Mouse (Mus musculus) midbrain, embryonic 16.5 days (tissue): ENCODE measurements around the gene Msi2. TPM values are rescaled to one million over a fixed set of nuclear protein-coding genes. Genes with fewer than 3 reads are reported as not detected.

Source experiments
- ATAC-seq: fragments of 200-750 bp; cut with Nextera tagmentation; 2 replicates; pipeline ENCODE4 v1.8.0; 2017; ENCODE audit warnings: moderate TSS enrichment
- H3K27ac ChIP-seq: fragments of 300-500 bp; sonication (generic); 2 replicates; pipeline ENCODE4 v1.5.1; 2014; ENCODE audit warnings: mild to moderate bottlenecking, low read length, mixed read lengths
- H3K27me3 ChIP-seq: fragments of 300-500 bp; sonication (generic); 2 replicates; pipeline ENCODE4 v1.6.1; 2014; ENCODE audit warnings: low read depth, low read length, mixed read lengths; ENCODE audit not compliant: control insufficient read depth, insufficient read depth
- H3K36me3 ChIP-seq: fragments of 300-500 bp; sonication (generic); 2 replicates; pipeline ENCODE4 v1.6.1; 2014; ENCODE audit warnings: mild to moderate bottlenecking, low read length, moderate library complexity, mixed read lengths; ENCODE audit not compliant: control insufficient read depth, insufficient read depth
- H3K4me1 ChIP-seq: fragments of 300-500 bp; sonication (generic); 2 replicates; pipeline ENCODE4 v1.6.1; 2014; ENCODE audit warnings: mild to moderate bottlenecking, low read length, mixed read lengths; ENCODE audit not compliant: control insufficient read depth, insufficient read depth
- H3K4me2 ChIP-seq: fragments of 300-500 bp; sonication (generic); 2 replicates; pipeline ENCODE4 v1.6.1; 2014; ENCODE audit warnings: mild to moderate bottlenecking, low read length, mixed read lengths
- H3K4me3 ChIP-seq: fragments of 300-500 bp; sonication (generic); 2 replicates; pipeline ENCODE4 v1.5.1; 2014; ENCODE audit warnings: low read depth, mild to moderate bottlenecking, low read length, moderate library complexity, mixed read lengths
- H3K9ac ChIP-seq: fragments of 300-500 bp; sonication (generic); 2 replicates; pipeline ENCODE4 v1.6.1; 2014; ENCODE audit warnings: low read depth, low read length, mixed read lengths
- H3K9me3 ChIP-seq: fragments of 300-500 bp; sonication (generic); replicated peaks from 2 replicates; pipeline ENCODE4 v1.6.1; 2014; ENCODE audit warnings: mild to moderate bottlenecking, low read length, mixed read lengths; ENCODE audit not compliant: control insufficient read depth, poor library complexity, severe bottlenecking
- WGBS: fragments of 180-500 bp; shearing (Covaris S2); extraction: QIAGEN DNeasy Blood & Tissue Kit; methylation state at CpG from one replicate; pipeline ENCODE4 v1.1.7; 2014; 5-methylcytosine and 5-hydroxymethylcytosine counted together
- polyA plus RNA-seq: library from polyadenylated mRNA; unstranded; fragments of >200 nt; fragmentation: Nextera tagmentation; extraction: Ambion mirVana; gene quantifications from 2 replicates; pipeline ENCODE4 v1.2.1, GENCODE M21; 2015

Gene Msi2
- polyA plus RNA-seq, 1 experiment from 2014 or later: 29.4 TPM

DNA sequence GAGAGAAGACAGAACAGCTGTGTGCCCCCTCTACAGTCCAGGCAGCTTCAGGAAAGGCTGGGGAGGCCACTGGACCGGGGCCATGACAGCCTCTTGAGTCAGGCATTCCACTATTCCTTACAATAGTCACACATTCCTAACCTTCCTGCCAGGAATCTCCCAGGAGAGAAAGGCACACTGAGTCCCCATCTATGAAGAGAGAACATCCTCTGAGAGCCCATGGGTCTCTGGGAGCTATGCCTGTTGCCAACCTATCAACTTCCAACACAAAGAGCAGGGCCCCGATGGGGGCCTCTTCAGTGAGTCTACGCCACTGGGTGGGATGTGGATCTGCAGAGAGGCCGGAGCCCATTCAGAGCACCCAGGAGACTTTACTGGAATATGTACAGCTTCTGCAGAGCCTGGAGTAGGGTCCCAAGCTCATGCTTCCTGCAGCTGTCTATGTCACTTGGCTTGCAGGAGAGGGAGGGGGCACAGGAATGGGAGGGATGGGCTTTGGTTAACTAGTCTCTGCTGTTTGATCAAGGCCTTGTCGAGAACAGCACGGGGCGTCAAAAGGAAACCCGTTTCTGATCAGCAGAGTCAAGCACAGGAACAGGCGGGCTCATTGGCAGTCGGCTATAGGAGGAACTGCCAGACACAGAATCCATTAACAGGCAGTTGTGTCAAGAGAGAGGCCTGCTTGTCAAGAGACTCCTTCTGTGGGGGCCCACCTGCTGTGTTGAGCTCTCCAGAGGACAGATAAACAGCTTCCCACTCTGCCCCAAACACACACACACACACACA lies 193.3 kb downstream of the Msi2 start:
- peak; percentile 37 for ATAC-seq
- H3K27me3 ChIP-seq: no peaks in the 10 kb centered on the region
- peak overlapping the region; percentile 56 for H3K27ac ChIP-seq
- H3K4me1 ChIP-seq: peaks cover 76% of the 10 kb centered on the region
- no peak overlapping the region for H3K4me2 ChIP-seq
- no peak overlapping the region for H3K4me3 ChIP-seq
- WGBS: 25% methylated on average over 10 of the region's 10 CpGs
- H3K9me3 ChIP-seq: no peaks in the 10 kb centered on the region
- no peaks in the 10 kb centered on the region for H3K36me3 ChIP-seq
- H3K9ac ChIP-seq: no peak overlapping the region

DNA sequence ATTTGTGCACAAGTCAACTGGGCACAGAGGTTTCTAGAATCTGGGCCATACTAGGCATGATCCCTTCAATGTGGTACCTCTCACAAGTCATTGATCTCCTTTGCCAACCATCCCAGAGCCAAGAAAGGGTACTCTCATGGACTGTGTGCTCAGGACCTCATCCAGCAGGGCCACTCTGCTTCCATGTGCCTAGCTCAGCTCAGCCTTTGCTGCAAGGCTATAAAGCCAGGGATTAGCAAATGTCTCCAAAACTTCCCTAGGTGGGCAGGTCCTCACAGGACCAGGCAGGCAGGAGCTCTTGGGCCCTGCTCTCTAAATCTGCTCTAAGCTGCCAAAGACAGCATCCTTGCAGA lies 193.9 kb downstream of the Msi2 start:
- H3K27ac ChIP-seq: peak overlapping the region; percentile 56
- H3K4me3 ChIP-seq: no peak overlapping the region
- no peaks in the 10 kb centered on the region for H3K9me3 ChIP-seq
- ATAC-seq: no peak
- no peak overlapping the region for H3K4me2 ChIP-seq
- no peaks in the 10 kb centered on the region for H3K27me3 ChIP-seq
- no peak overlapping the region for H3K9ac ChIP-seq
- H3K4me1 ChIP-seq: peaks cover 77% of the 10 kb centered on the region
- H3K36me3 ChIP-seq: no peaks in the 10 kb centered on the region

DNA sequence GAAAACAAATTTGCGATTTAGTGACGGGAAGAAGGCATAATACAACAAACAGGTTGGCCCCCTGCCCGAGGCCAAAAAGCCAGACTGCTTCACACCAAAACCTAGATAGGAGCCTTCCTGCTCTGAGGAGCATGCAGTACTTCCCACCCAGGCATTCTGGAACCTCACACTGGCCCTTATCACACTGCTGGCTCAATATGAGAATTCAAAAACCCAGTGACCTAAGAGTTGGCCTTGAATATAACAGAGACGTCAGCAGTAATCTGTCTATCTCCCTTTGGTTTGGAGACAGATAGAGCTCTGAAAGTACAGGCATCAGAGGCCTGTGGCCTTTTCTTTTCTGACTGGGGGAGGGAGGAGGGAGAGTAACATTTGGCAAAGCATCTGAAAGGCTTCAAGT lies 194.4 kb downstream of the Msi2 start:
- 50% methylated on average over 4 of the region's 4 CpGs for WGBS

GRCm38 (mm10) chr11:88523511-88523910 lies 194.8 kb downstream of the Msi2 start:
- Histone ChIP-seq H3K4me1 (peaks cover 69% of the 10 kb centered on the region), H3K9me3 (no peaks in the 10 kb centered on the region), H3K27me3 (no peaks in the 10 kb centered on the region), H3K4me3 (no peak overlapping the region), H3K4me2 (no peak overlapping the region), H3K27ac (no peak overlapping the region; the same call in 1 of the 2 replicates), H3K36me3 (no peaks in the 10 kb centered on the region), H3K9ac (no peak overlapping the region)
- 63% methylated on average over 6 of the region's 6 CpGs for WGBS
- ATAC-seq: no peak

More for the DNA sequence above, 194.4 kb downstream of the Msi2 start:
- no peak overlapping the region for H3K9ac ChIP-seq
- peak overlapping the region; percentile 12; the same call in 1 of the 2 replicates for H3K27ac ChIP-seq
- peaks cover 73% of the 10 kb centered on the region for H3K4me1 ChIP-seq
- no peak overlapping the region for H3K4me2 ChIP-seq
- H3K36me3 ChIP-seq: no peaks in the 10 kb centered on the region
- no peaks in the 10 kb centered on the region for H3K9me3 ChIP-seq
- no peak overlapping the region for H3K4me3 ChIP-seq
- H3K27me3 ChIP-seq: no peaks in the 10 kb centered on the region
- ATAC-seq: no peak

GRCm38 (mm10) chr11:88522114-88522513 lies 196.2 kb downstream of the Msi2 start:
- no peaks in the 10 kb centered on the region for H3K27me3 ChIP-seq
- H3K4me3 ChIP-seq: no peak overlapping the region
- H3K9ac ChIP-seq: no peak overlapping the region
- 70% methylated on average over 5 of the region's 5 CpGs for WGBS
- no peaks in the 10 kb centered on the region for H3K36me3 ChIP-seq
- peaks cover 61% of the 10 kb centered on the region for H3K4me1 ChIP-seq
- no peak overlapping the region for H3K4me2 ChIP-seq
- H3K9me3 ChIP-seq: no peaks in the 10 kb centered on the region
- H3K27ac ChIP-seq: no peak overlapping the region
- no peak for ATAC-seq

GRCm38 (mm10) chr11:88520951-88521730 lies 197.2 kb downstream of the Msi2 start:
- Histone ChIP-seq H3K27me3 (no peaks in the 10 kb centered on the region), H3K36me3 (no peaks in the 10 kb centered on the region), H3K9ac (no peak overlapping the region), H3K4me1 (peaks cover 61% of the 10 kb centered on the region), H3K4me3 (no peak overlapping the region), H3K9me3 (no peaks in the 10 kb centered on the region), H3K27ac (no peak overlapping the region), H3K4me2 (no peak overlapping the region)
- WGBS: 28% methylated on average over 19 of the region's 19 CpGs
- ATAC-seq: no peak

DNA sequence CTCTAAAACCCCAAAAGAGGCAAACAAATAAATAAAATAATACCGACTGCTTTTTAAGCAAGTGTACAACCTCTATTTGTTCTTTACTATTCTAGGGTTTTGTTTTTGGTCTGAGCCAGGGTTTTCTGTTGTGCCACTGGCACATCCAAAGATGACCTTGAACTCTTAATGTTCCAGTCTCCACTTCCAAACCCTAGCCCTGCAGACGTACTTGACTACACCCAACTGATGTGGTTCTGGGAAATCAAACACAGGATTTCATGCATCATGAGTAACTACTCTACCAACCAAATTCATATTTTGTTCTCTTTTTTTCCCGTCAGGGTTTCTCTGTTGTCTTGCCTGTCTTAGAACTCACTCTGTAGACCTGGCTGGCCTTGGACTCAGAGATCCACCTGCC lies 200.0 kb downstream of the Msi2 start:
- H3K9ac ChIP-seq: no peak overlapping the region
- ATAC-seq: no peak
- H3K4me3 ChIP-seq: no peak overlapping the region
- no peaks in the 10 kb centered on the region for H3K9me3 ChIP-seq
- 90% methylated on average over 3 of the region's 3 CpGs for WGBS
- no peaks in the 10 kb centered on the region for H3K36me3 ChIP-seq
- no peak overlapping the region for H3K27ac ChIP-seq
- H3K27me3 ChIP-seq: no peaks in the 10 kb centered on the region
- no peak overlapping the region for H3K4me2 ChIP-seq
- H3K4me1 ChIP-seq: peaks cover 57% of the 10 kb centered on the region

DNA sequence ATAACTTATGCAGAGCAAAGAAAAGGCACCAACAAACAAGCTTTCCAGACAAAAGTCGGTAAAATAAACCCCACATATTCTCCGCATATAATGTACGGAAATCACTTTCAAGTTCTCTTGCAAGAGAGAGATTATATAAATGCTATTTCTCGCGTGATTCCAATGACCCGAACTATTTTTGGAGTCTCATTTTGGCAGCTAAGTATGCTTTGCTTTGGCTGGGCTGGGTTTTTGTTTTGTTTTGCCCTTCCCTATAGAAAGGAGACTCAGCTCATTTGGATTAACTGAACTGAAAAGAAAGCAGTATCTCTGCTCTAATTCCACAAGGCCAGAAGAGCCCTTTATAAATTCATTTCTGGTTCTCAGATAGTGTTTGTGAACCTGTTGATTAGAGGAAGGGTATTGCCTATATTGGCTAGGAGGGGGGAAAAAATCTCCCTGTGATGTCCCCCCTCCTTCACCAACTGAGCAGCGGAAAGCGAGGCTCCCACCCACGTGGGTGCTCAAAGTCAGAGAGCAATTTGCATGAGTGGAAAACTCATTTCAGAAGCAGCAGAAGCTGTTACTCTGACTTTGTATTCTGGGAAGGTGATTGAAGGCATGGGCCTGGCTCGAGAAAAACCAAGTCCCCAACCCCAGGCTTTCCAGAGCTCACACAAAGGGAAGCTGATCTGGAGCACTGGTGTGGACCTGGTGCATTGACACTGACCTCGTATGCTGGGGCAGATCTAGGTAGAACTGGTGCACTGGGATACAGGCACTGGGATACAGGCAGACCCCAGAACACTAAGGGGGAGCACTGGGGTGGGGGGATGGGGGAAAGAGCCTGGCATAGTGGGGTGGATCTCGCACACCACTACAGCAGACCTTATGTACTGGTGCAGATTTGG lies 201.5 kb downstream of the Msi2 start:
- Histone ChIP-seq H3K4me3 (no peak overlapping the region), H3K9ac (no peak overlapping the region), H3K4me1 (peaks cover 53% of the 10 kb centered on the region), H3K4me2 (no peak overlapping the region), H3K36me3 (no peaks in the 10 kb centered on the region), H3K27me3 (no peaks in the 10 kb centered on the region), H3K27ac (peak overlapping the region; percentile 56), H3K9me3 (no peaks in the 10 kb centered on the region)
- WGBS: 31% methylated on average over 12 of the region's 12 CpGs
- ATAC-seq: no peak
